Mouse (Mus musculus) stomach, embryonic 15.5 days (tissue): Measurements from ENCODE around the gene Sparcl1. TPM values are rescaled to one million over a fixed set of nuclear protein-coding genes. Genes with fewer than 3 reads are reported as not detected.
A peak's percentile ranks its signal among the peaks of the same experiment; 100 is the strongest.

Experiments
- ATAC-seq: fragments of 200-750 bp; cut with Nextera tagmentation; 2 replicates; pipeline ENCODE4 v1.8.0; 2017; ENCODE audit warnings: low read depth, moderate number of reproducible peaks, moderate TSS enrichment; ENCODE audit not compliant: insufficient read depth, low FRiP score
- H3K27ac ChIP-seq: fragments of 300-500 bp; sonication (generic); 2 replicates; pipeline ENCODE4 v1.5.1; 2015; ENCODE audit warnings: mild to moderate bottlenecking, inconsistent platforms
- H3K27me3 ChIP-seq: fragments of 300-500 bp; sonication (generic); replicated peaks from 2 replicates; pipeline ENCODE4 v1.6.1; 2015; ENCODE audit warnings: inconsistent platforms
- H3K36me3 ChIP-seq: fragments of 300-500 bp; sonication (generic); 2 replicates; pipeline ENCODE4 v1.6.1; 2015; ENCODE audit warnings: inconsistent platforms
- H3K4me1 ChIP-seq: fragments of 300-500 bp; sonication (generic); 2 replicates; pipeline ENCODE4 v1.6.1; 2015; ENCODE audit warnings: inconsistent platforms
- H3K4me2 ChIP-seq: fragments of 300-500 bp; sonication (generic); 2 replicates; pipeline ENCODE4 v1.6.1; 2015; ENCODE audit warnings: mild to moderate bottlenecking, inconsistent platforms
- H3K4me3 ChIP-seq: fragments of 300-500 bp; sonication (generic); replicated peaks from 2 replicates; pipeline ENCODE4 v1.5.1; 2015; ENCODE audit warnings: inconsistent platforms
- H3K9ac ChIP-seq: fragments of 300-500 bp; sonication (generic); 2 replicates; pipeline ENCODE4 v1.6.1; 2015; ENCODE audit warnings: inconsistent platforms
- H3K9me3 ChIP-seq: fragments of 300-500 bp; sonication (generic); 2 replicates; pipeline ENCODE4 v1.6.1; 2016; ENCODE audit warnings: inconsistent platforms
- WGBS: fragments of 180-500 bp; shearing (Covaris S2); methylation state at CpG from one replicate; pipeline ENCODE4 v1.1.7; 2015; 5-methylcytosine and 5-hydroxymethylcytosine counted together
- polyA plus RNA-seq: library from polyadenylated mRNA; unstranded; fragments of >200 nt; fragmentation: Nextera tagmentation; extraction: Ambion mirVana; gene quantifications from 2 replicates; pipeline ENCODE4 v1.2.1, GENCODE M21; 2015

The Sparcl1 gene
- polyA plus RNA-seq, 1 experiment from 2014 or later: 274 TPM

GRCm38 (mm10) chr5:104056295-104056694 lies 57.2 kb downstream of the Sparcl1 start:
- Histone ChIP-seq H3K27ac (no peak overlapping the region), H3K4me2 (no peak overlapping the region), H3K27me3 (no peaks in the 10 kb centered on the region), H3K9ac (no peak overlapping the region), H3K4me3 (no peak overlapping the region), H3K36me3 (peaks cover 4% of the 10 kb centered on the region; the same call in 1 of the 2 replicates), H3K4me1 (no peaks in the 10 kb centered on the region), H3K9me3 (no peaks in the 10 kb centered on the region)
- 85% methylated on average over 7 of the region's 7 CpGs for WGBS
- no peak for ATAC-seq

- Histone ChIP-seq H3K36me3 (peaks cover 6% of the 10 kb centered on the region; the same call in 1 of the 2 replicates), H3K4me1 (no peaks in the 10 kb centered on the region), H3K9ac (no peak overlapping the region), H3K4me2 (no peak overlapping the region), H3K9me3 (no peaks in the 10 kb centered on the region), H3K27me3 (no peaks in the 10 kb centered on the region), H3K4me3 (no peak overlapping the region), H3K27ac (no peak overlapping the region)
- ATAC-seq: no peak
- 74% methylated on average over 4 of the region's 4 CpGs for WGBS
Measured at GRCm38 (mm10) chr5:104055816-104056215, 57.7 kb downstream of the Sparcl1 start.

GRCm38 (mm10) chr5:104054938-104055337 lies 58.6 kb downstream of the Sparcl1 start:
- H3K4me3 ChIP-seq: no peak overlapping the region
- WGBS: 92% methylated on average over 4 of the region's 4 CpGs
- H3K4me2 ChIP-seq: no peak overlapping the region
- ATAC-seq: no peak
- no peaks in the 10 kb centered on the region for H3K9me3 ChIP-seq
- no peak overlapping the region for H3K27ac ChIP-seq
- no peaks in the 10 kb centered on the region for H3K4me1 ChIP-seq
- H3K27me3 ChIP-seq: no peaks in the 10 kb centered on the region
- H3K36me3 ChIP-seq: peaks cover 6% of the 10 kb centered on the region; the same call in 1 of the 2 replicates
- H3K9ac ChIP-seq: no peak overlapping the region

GRCm38 (mm10) chr5:104052956-104053355 lies 60.6 kb downstream of the Sparcl1 start:
- Histone ChIP-seq H3K9me3 (no peaks in the 10 kb centered on the region), H3K9ac (no peak overlapping the region), H3K27ac (no peak overlapping the region), H3K4me3 (no peak overlapping the region), H3K36me3 (peaks cover 6% of the 10 kb centered on the region; the same call in 1 of the 2 replicates), H3K27me3 (no peaks in the 10 kb centered on the region), H3K4me1 (peaks cover 5% of the 10 kb centered on the region; the same call in 1 of the 2 replicates), H3K4me2 (no peak overlapping the region)
- ATAC-seq: no peak
- WGBS: 51% methylated on average over 8 of the region's 8 CpGs

- ATAC-seq: no peak
- H3K36me3 ChIP-seq: 0 out of 2 replicates have a peak, but pooled peaks cover 6% of the 10 kb centered on the region
- WGBS: 36% methylated on average over 4 of the region's 4 CpGs
- H3K4me1 ChIP-seq: peaks cover 5% of the 10 kb centered on the region; the same call in 1 of the 2 replicates
- H3K4me3 ChIP-seq: peak overlapping the region; percentile 92
- no peaks in the 10 kb centered on the region for H3K9me3 ChIP-seq
- peak overlapping the region; percentile 71 for H3K4me2 ChIP-seq
- H3K27me3 ChIP-seq: no peaks in the 10 kb centered on the region
- no peak overlapping the region for H3K9ac ChIP-seq
- H3K27ac ChIP-seq: no peak overlapping the region
Measured at GRCm38 (mm10) chr5:104048139-104048538, 65.4 kb downstream of the Sparcl1 start.

GRCm38 (mm10) chr5:104047200-104048105 lies 66.1 kb downstream of the Sparcl1 start:
- Histone ChIP-seq H3K4me1 (peaks cover 5% of the 10 kb centered on the region; the same call in 1 of the 2 replicates), H3K36me3 (0 out of 2 replicates have a peak, but pooled peaks cover 6% of the 10 kb centered on the region), H3K4me3 (peak overlapping the region; percentile 92), H3K27me3 (no peaks in the 10 kb centered on the region), H3K9me3 (no peaks in the 10 kb centered on the region), H3K27ac (peak overlapping the region; percentile 88), H3K9ac (peak overlapping the region; percentile 89), H3K4me2 (peak overlapping the region; percentile 71)
- WGBS: 3% methylated on average over 19 of the region's 19 CpGs
- ATAC-seq: peak; percentile 2; the same call in 1 of the 2 replicates

- ATAC-seq: peak; percentile 97
- Histone ChIP-seq H3K9me3 (no peaks in the 10 kb centered on the region), H3K9ac (peak within 1 kb of the TSS; percentile 89), H3K4me3 (peak within 1 kb of the TSS; percentile 92), H3K27ac (peak within 1 kb of the TSS; percentile 88), H3K27me3 (no peaks in the 10 kb centered on the region), H3K4me1 (peaks cover 5% of the 10 kb centered on the region; the same call in 1 of the 2 replicates), H3K36me3 (0 out of 2 replicates have a peak, but pooled peaks cover 6% of the 10 kb centered on the region), H3K4me2 (peak within 1 kb of the TSS; percentile 71)
- WGBS: 4% methylated on average over 87 of the region's 90 CpGs
Measured at GRCm38 (mm10) chr5:104046256-104047199, 67.0 kb downstream of the Sparcl1 start, which contains the start of gene Nudt9. TSS of gene Nudt9 (plus strand) at chr5:104046306.

GRCm38 (mm10) chr5:104043704-104044103 lies 69.8 kb downstream of the Sparcl1 start:
- WGBS: 43% methylated on average over 2 of the region's 2 CpGs
- ATAC-seq: no peak

GRCm38 (mm10) chr5:104042906-104043305 lies 70.6 kb downstream of the Sparcl1 start:
- Histone ChIP-seq H3K9me3 (no peaks in the 10 kb centered on the region), H3K4me2 (no peak overlapping the region), H3K4me3 (no peak overlapping the region), H3K9ac (no peak overlapping the region), H3K36me3 (no peaks in the 10 kb centered on the region), H3K4me1 (peaks cover under 1% of the 10 kb centered on the region; the same call in 1 of the 2 replicates), H3K27ac (no peak overlapping the region), H3K27me3 (no peaks in the 10 kb centered on the region)
- no peak for ATAC-seq
- 91% methylated on average over 2 of the region's 2 CpGs for WGBS

More at GRCm38 (mm10) chr5:104043704-104044103, 69.8 kb downstream of the Sparcl1 start:
- Histone ChIP-seq H3K9me3 (no peaks in the 10 kb centered on the region), H3K36me3 (no peaks in the 10 kb centered on the region), H3K9ac (no peak overlapping the region), H3K4me1 (peaks cover 5% of the 10 kb centered on the region; the same call in 1 of the 2 replicates), H3K4me3 (no peak overlapping the region), H3K27ac (no peak overlapping the region), H3K27me3 (no peaks in the 10 kb centered on the region), H3K4me2 (no peak overlapping the region)

- Histone ChIP-seq H3K4me3 (no peak overlapping the region), H3K9me3 (no peaks in the 10 kb centered on the region), H3K27me3 (no peaks in the 10 kb centered on the region), H3K9ac (no peak overlapping the region), H3K4me1 (no peaks in the 10 kb centered on the region), H3K27ac (no peak overlapping the region), H3K4me2 (no peak overlapping the region), H3K36me3 (no peaks in the 10 kb centered on the region)
- 59% methylated on average over 6 of the region's 6 CpGs for WGBS
- ATAC-seq: no peak
Measured at GRCm38 (mm10) chr5:104039154-104039932, 74.2 kb downstream of the Sparcl1 start.

- no peak for ATAC-seq
- Histone ChIP-seq H3K27me3 (no peaks in the 10 kb centered on the region), H3K36me3 (no peaks in the 10 kb centered on the region), H3K27ac (no peak overlapping the region), H3K4me3 (no peak overlapping the region), H3K9me3 (no peaks in the 10 kb centered on the region), H3K9ac (no peak overlapping the region), H3K4me1 (no peaks in the 10 kb centered on the region), H3K4me2 (no peak overlapping the region)
- WGBS: 82% methylated on average over 1 of the region's 1 CpGs
Measured at GRCm38 (mm10) chr5:104036686-104037085, 76.8 kb downstream of the Sparcl1 start.
